In genomic region chr6:29160786-29161185, GRCm38 (mm10) we compare ENCODE assay signal across 30 mouse cellular contexts. TPM values are rescaled to one million over a fixed set of nuclear protein-coding genes. Genes with fewer than 3 reads are reported as not detected.
"Had no signal": no experiment of that assay in that cellular context is flagged by ENCODE, and none has a peak within 500 bp of the region (broad histone marks: within the 10 kb centered on the region; RNA-seq: fewer than 3 reads in every experiment).

No protein-coding gene starts in this region.

- ATAC-seq: forebrain, embryonic 13.5 days; forebrain, embryonic 14.5 days; forebrain, embryonic 15.5 days; forebrain, embryonic 16.5 days; forebrain, postnatal 0 days had no signal

- H3K4me2 ChIP-seq: embryonic facial prominence, embryonic 12.5 days; embryonic facial prominence, embryonic 13.5 days; embryonic facial prominence, embryonic 15.5 days; forebrain, embryonic 12.5 days; forebrain, embryonic 13.5 days; forebrain, embryonic 15.5 days had no signal

- H3K4me3 ChIP-seq: embryonic facial prominence, embryonic 10.5 days; embryonic facial prominence, embryonic 12.5 days; embryonic facial prominence, embryonic 13.5 days; embryonic facial prominence, embryonic 15.5 days; erythroblast, embryonic 14.5 days; forebrain, embryonic 10.5 days; forebrain, embryonic 12.5 days; forebrain, embryonic 13.5 days; forebrain, embryonic 15.5 days; gastrocnemius, adult 2 months had no signal

- H3K27ac ChIP-seq: embryonic facial prominence, embryonic 10.5 days; embryonic facial prominence, embryonic 12.5 days; embryonic facial prominence, embryonic 13.5 days; embryonic facial prominence, embryonic 15.5 days; forebrain, embryonic 10.5 days; forebrain, embryonic 12.5 days; forebrain, embryonic 13.5 days; forebrain, embryonic 15.5 days; gastrocnemius, adult 2 months had no signal

- H3K9me3 ChIP-seq: embryonic facial prominence, embryonic 10.5 days; embryonic facial prominence, embryonic 12.5 days; embryonic facial prominence, embryonic 13.5 days; embryonic facial prominence, embryonic 15.5 days; forebrain, embryonic 10.5 days; forebrain, embryonic 12.5 days; forebrain, embryonic 13.5 days; forebrain, embryonic 15.5 days had no signal

- H3K27me3 ChIP-seq: embryonic facial prominence, embryonic 12.5 days; embryonic facial prominence, embryonic 13.5 days; embryonic facial prominence, embryonic 15.5 days; forebrain, embryonic 12.5 days; forebrain, embryonic 15.5 days had no signal

- DNase-seq: cerebellum, adult 18-20 months; cerebellum, adult 2 months; cerebellum, adult 8-10 months; cerebellum, adult 9-10 months; cerebellum, adult 9-11 months; cerebellum, postnatal 10 days; cerebellum, postnatal 14 days; cerebellum, postnatal 25 days; cerebellum, postnatal 36 days; embryo, embryonic 11 days; forebrain, postnatal 0 days; gastrocnemius, adult 2 months; gastrocnemius, postnatal 10 days; gastrocnemius, postnatal 14 days; gastrocnemius, postnatal 25 days; gastrocnemius, postnatal 36 days; heart, adult 18-20 months had no signal

- H3K9ac ChIP-seq: embryonic facial prominence, embryonic 12.5 days; embryonic facial prominence, embryonic 13.5 days; embryonic facial prominence, embryonic 15.5 days; forebrain, embryonic 12.5 days; forebrain, embryonic 13.5 days; forebrain, embryonic 15.5 days; forebrain, postnatal 0 days had no signal

RNA-seq across cellular contexts. Expression of gene Prrt4, which starts 18.6 kb away (rescaled TPM):
- total RNA-seq: common myeloid progenitor, adult 5-6 weeks; granulocyte monocyte progenitor cell, adult 5-6 weeks had no signal
